Mouse (Mus musculus) megakaryocyte, embryonic 14.5 days (primary cell): ENCODE data around the gene Sfn.

Source experiments
- FLI1 ChIP-seq: IDR thresholded peaks from 2 replicates; pipeline ENCODE4 v1.6.1; 2012; ENCODE audit warnings: low read length, inconsistent platforms, mixed read lengths
- GATA1 ChIP-seq: IDR thresholded peaks from 3 replicates; pipeline ENCODE4 v1.6.1; 2012; ENCODE audit warnings: mixed read lengths, low read length, inconsistent platforms, borderline replicate concordance

DNA sequence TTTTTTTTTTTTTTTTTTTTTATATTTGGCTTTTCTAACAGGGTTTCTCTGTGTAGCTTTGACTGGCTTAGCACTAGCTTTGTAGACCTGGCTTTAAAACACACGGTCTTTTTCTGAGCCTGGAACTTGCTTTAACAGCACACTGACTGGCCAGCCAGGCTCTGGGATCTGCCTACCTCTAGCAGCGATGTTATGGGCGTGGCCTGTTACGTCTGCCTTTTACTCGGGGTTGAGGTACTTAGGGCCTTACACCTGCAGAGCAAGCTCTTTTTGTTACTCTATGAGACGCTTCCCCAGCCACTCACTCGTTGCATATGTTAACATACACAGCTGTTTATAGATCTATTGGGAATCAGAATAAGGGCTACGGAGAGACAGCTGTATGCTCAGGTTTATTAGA, 34.7 kb downstream of the Sfn start:
- TF ChIP-seq FLI1 (no peak), GATA1 (no peak)
